Mouse (Mus musculus): ENCODE measurements around the gene Abtb1. TPM values are rescaled to one million over a fixed set of nuclear protein-coding genes. Genes with fewer than 3 reads are reported as not detected.

The Abtb1 gene
- total RNA-seq, 2 experiments from 2014 or later = 34.8 to 35.3 TPM

- intact Hi-C loops (cut with DNase I) = no loop called here
- no peak for DNase-seq (ENCODE audit: low spot score in 2 of 2)
Measured at GRCm38 (mm10) chr6:88857830-88858229, 16.0 kb upstream of the Abtb1 start.

- intact Hi-C loops (cut with DNase I) = no loop called here
- DNase-seq (ENCODE audit: low spot score in 2 of 2) = no peak
Measured at GRCm38 (mm10) chr6:88857249-88857648, 15.5 kb upstream of the Abtb1 start.

- peak; percentile 59 to 73 for DNase-seq (ENCODE audit: low spot score in 2 of 2)
- intact Hi-C loops (cut with DNase I) = loop anchor here (2.0 kb wide), 1 partner anchor 307 kb away; no protein-coding TSS in a partner anchor
Measured at GRCm38 (mm10) chr6:88855636-88856035, 13.9 kb upstream of the Abtb1 start.

GRCm38 (mm10) chr6:88854509-88854908 is 12.7 kb upstream of the Abtb1 start:
- intact Hi-C loops (cut with DNase I) = loop anchor here (2.0 kb wide), 1 partner anchor 306 kb away; no protein-coding TSS in a partner anchor
- DNase-seq (ENCODE audit: low spot score in 2 of 2) = no peak

DNA sequence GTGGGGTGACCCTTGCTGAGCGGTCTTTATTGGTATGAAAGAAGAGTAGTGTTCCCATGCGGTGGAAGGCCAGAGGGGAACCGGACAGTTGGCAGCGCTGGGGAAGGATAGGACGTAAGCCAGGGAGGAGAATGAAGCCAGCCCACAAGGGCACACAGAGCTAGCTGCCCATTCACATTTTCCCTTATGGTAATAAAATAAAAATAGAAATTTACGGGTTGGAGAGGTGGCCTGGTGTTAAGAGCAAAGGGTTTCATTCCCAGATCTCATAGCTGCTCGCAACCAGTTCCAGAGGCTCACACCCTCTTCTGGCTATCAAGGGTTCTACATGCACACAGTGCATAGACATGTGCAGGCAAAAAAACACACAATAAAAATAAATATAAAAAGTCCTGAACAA is 8.2 kb upstream of the Abtb1 start:
- no peak for DNase-seq (ENCODE audit: low spot score in 2 of 2)
- intact Hi-C loops (cut with DNase I) = no loop called here

GRCm38 (mm10) chr6:88849270-88849669 is 7.5 kb upstream of the Abtb1 start:
- intact Hi-C loops (cut with DNase I) = no loop called here
- no peak for DNase-seq (ENCODE audit: low spot score in 2 of 2)

DNA sequence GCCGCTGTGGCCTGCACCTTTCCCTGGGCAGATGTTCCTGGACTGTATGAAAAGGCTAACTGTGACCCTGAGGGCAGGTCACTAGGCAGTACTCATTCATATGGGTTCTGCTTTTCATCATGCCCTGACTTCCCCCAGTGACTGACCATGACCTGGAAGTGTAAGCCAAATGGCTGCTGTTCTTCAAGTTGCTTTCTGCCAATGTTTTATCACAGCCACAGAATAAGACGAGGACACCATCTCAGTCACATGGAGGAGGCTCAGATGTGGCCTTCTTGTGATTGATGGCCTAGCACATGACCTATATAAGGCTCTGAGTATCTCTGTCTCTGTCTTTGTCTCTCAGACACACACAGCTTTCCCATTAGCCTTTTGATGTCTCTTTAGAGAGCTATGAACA is 5.8 kb upstream of the Abtb1 start:
- no peak for DNase-seq (ENCODE audit: low spot score in 2 of 2)
- intact Hi-C loops (cut with DNase I) = no loop called here

DNA sequence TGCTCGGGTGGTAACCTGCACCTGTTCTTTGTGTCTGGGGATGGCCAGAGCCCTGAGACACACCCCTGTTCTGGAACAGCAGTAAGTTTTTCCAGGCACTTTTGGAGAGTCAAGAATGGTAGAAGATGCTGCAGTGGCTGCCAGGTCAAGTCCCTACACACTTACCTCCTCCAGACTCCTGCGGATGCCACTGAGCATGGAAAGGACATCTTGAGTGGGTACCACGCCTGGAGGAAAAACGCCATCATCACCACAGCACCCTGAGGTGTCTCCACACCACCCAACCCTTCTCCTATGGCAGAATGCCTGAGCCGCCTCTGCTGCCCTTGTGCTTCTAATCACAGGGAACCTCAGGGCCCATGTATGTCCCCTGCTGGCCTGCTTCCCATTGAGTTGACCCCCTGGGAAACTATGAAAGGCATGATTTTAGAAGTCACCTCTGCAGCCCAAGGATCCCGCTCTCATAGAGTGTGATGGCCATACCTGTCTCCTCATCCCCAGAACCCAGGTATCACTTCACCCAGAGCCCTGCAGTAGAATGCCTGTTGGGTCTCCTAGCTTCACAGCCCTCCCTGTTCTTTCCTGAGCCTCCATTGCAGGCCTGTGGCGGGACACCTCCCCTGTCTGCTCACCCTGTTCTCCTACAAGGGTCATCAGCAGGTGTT is 3.2 kb upstream of the Abtb1 start:
- DNase-seq (ENCODE audit: low spot score in 2 of 2) = no peak
- intact Hi-C loops (cut with DNase I) = no loop called here

DNA sequence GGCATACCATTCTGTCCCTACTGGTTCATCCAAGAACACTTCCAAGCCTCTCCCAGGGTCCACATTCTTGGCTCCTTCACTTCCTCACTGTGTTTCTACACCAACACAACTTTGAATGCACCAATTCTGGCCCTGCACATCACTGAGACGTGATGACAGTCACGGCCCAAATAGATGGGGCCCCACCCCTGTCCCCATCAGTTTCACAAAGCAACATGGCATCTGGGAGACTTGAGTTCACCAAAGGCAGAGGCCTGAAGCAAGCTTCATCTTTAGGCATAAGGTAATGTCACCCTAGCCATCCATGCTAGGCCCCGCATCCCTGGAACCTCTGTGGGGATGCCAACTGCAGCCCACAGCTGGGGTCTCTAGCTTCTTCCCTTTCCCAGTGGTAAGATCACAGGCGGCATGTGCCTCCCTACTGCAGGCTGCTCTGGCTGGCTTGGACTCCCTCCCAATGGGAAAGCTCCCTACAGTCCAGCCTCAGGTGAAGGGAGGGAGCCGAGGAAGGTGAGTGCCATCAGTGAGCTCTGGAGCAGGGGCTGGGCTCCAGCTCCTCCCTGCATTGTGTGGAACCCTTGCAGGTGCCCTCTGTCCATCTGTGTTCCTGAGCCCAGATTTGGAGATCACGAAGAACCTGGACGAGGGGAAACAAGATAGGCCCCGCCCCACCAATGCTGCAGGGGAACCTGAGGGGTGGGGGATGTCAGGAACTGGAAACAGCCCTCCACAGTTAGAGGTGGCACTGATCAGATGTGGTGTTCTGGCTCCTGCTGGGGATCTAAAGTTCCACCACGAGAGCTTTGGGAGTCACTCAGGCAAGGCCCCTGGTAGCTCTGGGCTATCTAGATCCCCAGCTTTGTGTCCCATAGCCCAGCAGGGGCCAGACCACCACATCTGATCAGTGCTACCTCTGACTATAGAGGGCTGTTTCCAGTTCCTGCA is 2.3 kb upstream of the Abtb1 start:
- DNase-seq (ENCODE audit: low spot score in 2 of 2) = no peak
- intact Hi-C loops (cut with DNase I) = no loop called here

GRCm38 (mm10) chr6:88843241-88843640 is 1.5 kb upstream of the Abtb1 start:
- DNase-seq (ENCODE audit: low spot score in 2 of 2) = no peak
- intact Hi-C loops (cut with DNase I) = no loop called here

DNA sequence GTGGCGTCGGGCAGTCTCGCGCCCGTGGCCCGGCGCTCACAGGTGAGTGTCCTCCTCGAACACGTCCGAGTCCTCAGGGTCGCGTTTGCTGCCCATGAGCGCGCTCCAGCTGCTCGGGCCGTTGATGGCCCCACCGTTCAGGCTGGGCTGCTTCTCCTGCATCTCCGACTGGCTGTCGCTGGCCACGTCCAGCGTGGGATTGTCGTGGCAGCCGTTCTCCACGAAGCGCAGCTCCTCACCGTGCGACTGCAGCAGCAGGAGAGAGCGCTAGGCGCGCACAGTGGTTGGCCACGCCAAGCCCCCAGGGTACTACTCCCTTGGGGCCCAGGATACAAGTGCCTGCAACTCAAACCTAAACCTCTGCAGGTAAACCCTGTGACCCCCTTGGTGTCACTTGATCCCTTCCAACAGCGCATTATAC is 957 bp upstream of the Abtb1 start:
- DNase-seq (ENCODE audit: low spot score in 2 of 2) = peak; percentile 66 to 68
- intact Hi-C loops (cut with DNase I) = loop anchor here (1.0 kb wide), 1 partner anchor 323 kb away; no protein-coding TSS in a partner anchor

DNA sequence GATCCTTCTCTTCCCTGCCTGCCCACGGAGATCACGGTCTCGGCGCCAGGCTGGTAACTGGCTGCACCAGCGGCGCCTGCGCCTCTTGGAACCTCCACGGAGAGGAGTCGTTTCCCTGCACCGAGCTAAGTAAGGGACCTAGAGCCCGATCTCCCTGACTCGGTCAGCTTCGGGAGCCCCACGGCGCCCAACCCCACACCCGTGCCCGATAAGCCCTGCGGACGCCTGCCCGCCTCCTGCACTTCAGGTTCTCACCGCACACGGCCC is 337 bp downstream of the Abtb1 start:
- intact Hi-C loops (cut with DNase I) = no loop called here
- DNase-seq (ENCODE audit: low spot score in 2 of 2) = no peak

- DNase-seq (ENCODE audit: low spot score in 2 of 2) = no peak
- intact Hi-C loops (cut with DNase I) = no loop called here
Measured at GRCm38 (mm10) chr6:88840791-88841513, 832 bp downstream of the Abtb1 start.

- intact Hi-C loops (cut with DNase I) = no loop called here
Measured at GRCm38 (mm10) chr6:88840211-88840610, 1.6 kb downstream of the Abtb1 start.

DNA sequence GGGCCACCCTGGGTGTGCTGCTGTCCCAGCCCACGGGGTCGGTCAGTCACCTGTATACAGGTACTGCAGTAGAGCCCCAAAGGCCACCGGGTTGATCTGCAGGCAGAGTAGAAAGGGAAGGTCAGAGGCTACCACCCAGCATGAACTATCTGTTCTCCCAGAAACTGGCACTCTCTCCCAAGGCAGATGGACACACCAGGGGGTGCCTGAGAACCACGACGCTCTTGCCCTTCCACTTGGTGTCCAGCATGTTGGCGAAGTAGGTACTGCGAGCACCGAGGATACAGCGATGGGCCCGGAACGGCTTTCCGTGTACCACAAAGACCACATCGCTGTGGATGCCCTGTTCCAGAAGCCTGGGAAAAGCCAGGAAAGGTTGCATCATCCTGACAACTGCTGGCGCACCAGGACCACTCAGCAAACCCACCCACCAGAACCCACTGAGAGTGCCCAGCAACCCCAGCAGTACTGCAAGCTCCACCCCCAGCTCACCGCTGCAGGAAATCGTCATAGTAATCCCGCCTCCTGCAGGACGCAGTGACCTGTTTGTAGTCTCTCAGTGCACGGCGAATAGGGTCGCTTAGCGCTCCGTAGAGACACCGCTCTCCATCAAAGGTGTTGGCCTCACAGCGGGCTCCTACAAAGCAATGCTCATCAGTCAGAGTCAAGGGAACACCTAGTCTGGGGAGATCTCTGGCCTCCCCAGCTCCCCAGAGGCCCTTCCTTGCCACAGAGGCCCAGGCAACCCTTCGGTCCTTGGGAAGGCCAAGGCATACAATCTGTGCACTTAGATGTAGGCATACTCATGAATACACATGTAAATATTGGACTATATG is 2.4 kb downstream of the Abtb1 start:
- no peak for DNase-seq (ENCODE audit: low spot score in 2 of 2)
- intact Hi-C loops (cut with DNase I) = no loop called here

More at GRCm38 (mm10) chr6:88840211-88840610, 1.6 kb downstream of the Abtb1 start:
- no peak for DNase-seq (ENCODE audit: low spot score in 2 of 2)

DNA sequence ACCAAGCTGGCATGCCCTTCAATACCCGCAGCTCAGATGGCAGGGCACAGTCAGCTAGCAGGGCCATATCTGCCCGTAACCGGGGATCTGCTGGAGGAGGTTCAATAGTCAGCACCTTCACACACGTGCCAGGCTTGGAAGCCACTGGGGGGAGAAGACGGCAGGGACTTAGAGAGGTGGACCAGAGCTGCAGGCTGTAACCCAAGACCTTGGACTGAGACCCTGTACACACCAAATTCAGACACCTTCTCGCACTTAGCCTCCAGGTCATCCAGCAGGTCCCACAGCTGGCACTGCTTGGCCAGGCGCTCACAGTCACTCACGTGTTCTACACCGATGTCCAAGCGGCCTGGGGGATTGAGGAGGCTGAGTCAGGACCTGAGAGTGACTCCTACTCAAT is 3.2 kb downstream of the Abtb1 start:
- DNase-seq (ENCODE audit: low spot score in 2 of 2) = no peak
- intact Hi-C loops (cut with DNase I) = no loop called here

DNA sequence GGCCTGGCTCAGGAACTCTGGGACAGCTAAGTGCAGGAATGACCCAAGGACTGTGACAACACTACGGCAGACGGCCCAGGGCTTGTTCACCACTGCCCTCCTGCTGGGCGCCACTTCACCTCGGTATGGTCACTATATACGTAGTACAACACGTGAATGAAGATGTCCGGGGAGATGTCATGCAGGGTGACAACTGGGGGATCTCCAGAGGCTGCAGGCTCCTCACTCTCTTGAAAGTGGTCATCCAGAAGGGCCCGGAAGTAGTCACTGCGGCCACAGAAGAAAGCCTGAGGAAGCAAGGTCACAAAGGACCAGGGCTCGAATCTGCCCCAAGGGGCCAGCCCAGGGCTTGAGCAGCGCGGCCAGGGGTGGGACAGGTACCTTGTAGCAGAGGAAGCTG is 3.8 kb downstream of the Abtb1 start:
- intact Hi-C loops (cut with DNase I) = no loop called here

DNA sequence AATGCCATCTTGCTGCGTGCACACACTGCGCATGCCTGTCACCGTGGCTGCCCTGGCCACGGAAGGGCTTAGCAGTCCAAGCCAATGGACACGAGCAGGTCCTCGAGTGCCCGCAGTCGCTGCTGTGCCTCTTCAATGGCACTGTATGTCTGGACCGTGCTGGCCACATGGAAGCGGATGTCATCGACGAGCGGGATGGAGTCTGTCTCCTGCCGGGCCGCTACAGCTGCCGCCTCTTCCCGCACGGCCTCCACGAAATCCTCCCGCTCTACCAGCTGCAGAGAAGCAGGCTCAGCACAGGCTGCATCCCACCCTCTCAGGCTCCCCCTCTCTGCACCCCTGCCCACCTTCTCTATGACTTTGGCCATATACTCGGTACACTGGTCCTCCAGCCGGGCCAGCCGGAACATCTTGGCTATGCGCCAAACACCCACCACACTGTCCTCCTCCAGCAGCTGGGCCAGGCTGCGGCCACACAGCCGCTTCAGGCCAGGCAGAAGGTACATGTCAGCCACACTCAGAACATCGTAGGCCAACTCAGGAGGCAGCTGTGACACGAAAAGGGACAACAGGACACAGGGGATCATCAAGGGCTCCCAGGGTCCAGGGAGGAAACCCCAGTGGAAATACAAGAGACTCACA is 5.5 kb downstream of the Abtb1 start:
- DNase-seq (ENCODE audit: low spot score in 2 of 2) = no peak
- intact Hi-C loops (cut with DNase I) = no loop called here

More for the DNA sequence above, 3.8 kb downstream of the Abtb1 start:
- DNase-seq (ENCODE audit: low spot score in 2 of 2) = no peak

GRCm38 (mm10) chr6:88835047-88835446 is 6.7 kb downstream of the Abtb1 start:
- DNase-seq (ENCODE audit: low spot score in 2 of 2) = no peak
- intact Hi-C loops (cut with DNase I) = no loop called here
